Mouse (Mus musculus) embryonic facial prominence, embryonic 11.5 days (tissue): Measurements from ENCODE around the gene Mapk1. TPM values are rescaled to one million over a fixed set of nuclear protein-coding genes. Genes with fewer than 3 reads are reported as not detected.
A peak's percentile ranks its signal among the peaks of the same experiment; 100 is the strongest.

ENCODE experiments used
- ATAC-seq: fragments of 200-750 bp; cut with Nextera tagmentation; replicated peaks from 2 replicates; pipeline ENCODE4 v1.8.0; 2017; ENCODE audit warnings: low read depth; ENCODE audit not compliant: insufficient number of reproducible peaks, low FRiP score, low TSS enrichment
- DNase-seq: peaks from one replicate; pipeline ENCODE4 v3.0.0-alpha.2; 2015; ENCODE audit warnings: low spot score
- H3K27ac ChIP-seq: fragments of 300-500 bp; sonication (generic); replicated peaks from 2 replicates; pipeline ENCODE4 v1.5.1; 2014; ENCODE audit warnings: mild to moderate bottlenecking, low read depth, low read length, control low read depth
- H3K27me3 ChIP-seq: fragments of 300-500 bp; sonication (generic); 2 replicates; pipeline ENCODE4 v1.6.1; 2014; ENCODE audit warnings: mild to moderate bottlenecking, low read length, moderate library complexity, mixed read lengths; ENCODE audit not compliant: control insufficient read depth, insufficient read depth
- H3K36me3 ChIP-seq: fragments of 300-500 bp; sonication (generic); replicated peaks from 2 replicates; pipeline ENCODE4 v1.6.1; 2014; ENCODE audit warnings: low read depth, mild to moderate bottlenecking, low read length, moderate library complexity, mixed read lengths; ENCODE audit not compliant: control insufficient read depth, insufficient read depth
- H3K4me1 ChIP-seq: fragments of 300-500 bp; sonication (generic); 2 replicates; pipeline ENCODE4 v1.6.1; 2014; ENCODE audit warnings: low read length, mixed read lengths; ENCODE audit not compliant: control insufficient read depth, insufficient read depth
- H3K4me2 ChIP-seq: fragments of 300-500 bp; sonication (generic); 2 replicates; pipeline ENCODE4 v1.6.1; 2014; ENCODE audit warnings: low read depth, mild to moderate bottlenecking, control low read depth, low read length, moderate library complexity
- H3K4me3 ChIP-seq: fragments of 300-500 bp; sonication (generic); 2 replicates; pipeline ENCODE4 v1.5.1; 2014; ENCODE audit warnings: low read depth, low read length, control low read depth
- H3K9ac ChIP-seq: fragments of 300-500 bp; sonication (generic); replicated peaks from 2 replicates; pipeline ENCODE4 v1.6.1; 2014; ENCODE audit warnings: mild to moderate bottlenecking, control low read depth, low read length
- H3K9me3 ChIP-seq: fragments of 300-500 bp; sonication (generic); replicated peaks from 2 replicates; pipeline ENCODE4 v1.6.1; 2016; ENCODE audit warnings: mild to moderate bottlenecking, low read length, inconsistent platforms, mixed read lengths; ENCODE audit not compliant: control insufficient read depth
- WGBS: fragments of 180-500 bp; shearing (Covaris S2); extraction: QIAGEN DNeasy Blood & Tissue Kit; methylation state at CpG from one replicate; pipeline ENCODE4 v1.1.7; 2014; 5-methylcytosine and 5-hydroxymethylcytosine counted together
- polyA plus RNA-seq: library from polyadenylated mRNA; unstranded; fragments of >200 nt; fragmentation: Nextera tagmentation; extraction: Ambion mirVana; gene quantifications from 2 replicates; pipeline ENCODE4 v1.2.1, GENCODE M21; 2014

The Mapk1 gene
- polyA plus RNA-seq, 1 experiment from 2014 or later: 182 TPM

- no peaks in the 10 kb centered on the region; the same call in 1 of the 2 replicates for H3K36me3 ChIP-seq
- H3K4me1 ChIP-seq: no peaks in the 10 kb centered on the region
- no peaks in the 10 kb centered on the region for H3K9me3 ChIP-seq
- no peak overlapping the region for H3K27ac ChIP-seq
- no peak overlapping the region for H3K4me3 ChIP-seq
- H3K27me3 ChIP-seq: no peaks in the 10 kb centered on the region
- H3K4me2 ChIP-seq: no peak overlapping the region
- DNase-seq (no peak), ATAC-seq (no peak)
- no peak overlapping the region for H3K9ac ChIP-seq
- 94% methylated on average over 3 of the region's 3 CpGs for WGBS
Observed at GRCm38 (mm10) chr16:17024469-17025148, 41.4 kb downstream of the Mapk1 start.

- H3K9me3 ChIP-seq: no peaks in the 10 kb centered on the region
- H3K9ac ChIP-seq: no peak overlapping the region
- no peaks in the 10 kb centered on the region for H3K36me3 ChIP-seq
- DNase-seq (peak; percentile 40), ATAC-seq (no peak)
- H3K27me3 ChIP-seq: no peaks in the 10 kb centered on the region
- no peak overlapping the region for H3K4me3 ChIP-seq
- no peak overlapping the region for H3K4me2 ChIP-seq
- no peak overlapping the region for H3K27ac ChIP-seq
- 82% methylated on average over 4 of the region's 4 CpGs for WGBS
- H3K4me1 ChIP-seq: no peaks in the 10 kb centered on the region
Observed at GRCm38 (mm10) chr16:17029971-17030695, 47.0 kb downstream of the Mapk1 start.

DNA sequence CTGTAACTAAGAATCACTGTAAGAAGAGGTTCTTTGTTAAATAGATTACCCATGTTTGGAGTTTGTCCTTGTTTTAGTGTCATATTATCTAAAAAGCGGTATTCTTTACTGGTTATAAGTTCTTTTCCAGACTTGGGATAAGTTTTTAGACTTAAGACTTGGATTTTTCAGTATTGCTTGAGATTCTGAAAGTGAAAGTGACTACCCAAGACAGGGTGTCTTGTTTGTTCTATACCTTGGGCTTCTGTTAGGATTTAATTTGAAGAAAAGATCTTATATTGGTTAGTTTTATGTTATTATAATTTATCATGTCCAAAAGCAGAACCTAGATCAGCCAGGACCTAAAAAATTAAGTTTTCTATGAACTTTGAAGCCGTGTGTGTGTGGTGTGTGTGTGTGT is 50.6 kb downstream of the Mapk1 start:
- Histone ChIP-seq H3K36me3 (peaks cover 10% of the 10 kb centered on the region), H3K9ac (no peak overlapping the region), H3K4me2 (no peak overlapping the region), H3K27ac (no peak overlapping the region), H3K4me3 (no peak overlapping the region), H3K4me1 (no peaks in the 10 kb centered on the region), H3K27me3 (no peaks in the 10 kb centered on the region), H3K9me3 (no peaks in the 10 kb centered on the region)
- WGBS: 95% methylated on average over 2 of the region's 2 CpGs
- ATAC-seq (no peak), DNase-seq (no peak)

DNA sequence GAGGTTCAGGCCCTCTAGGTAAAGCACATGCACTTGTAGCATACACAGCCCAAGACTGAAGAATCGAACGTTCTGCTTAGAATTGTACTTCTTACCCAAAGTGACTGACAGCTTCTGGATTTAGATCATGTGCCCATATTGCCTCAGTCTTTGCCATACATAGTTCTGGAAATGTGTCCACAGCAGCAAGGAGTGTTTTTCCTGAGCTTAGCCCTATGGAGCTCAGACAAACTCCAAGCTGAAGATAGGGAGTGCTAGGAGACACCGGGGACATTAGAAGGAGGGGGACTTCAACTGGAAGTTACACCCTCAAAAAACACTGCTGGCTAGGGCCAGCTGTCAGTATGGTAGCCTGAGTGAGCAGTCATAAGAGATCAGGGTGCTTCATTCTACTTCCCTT is 57.5 kb downstream of the Mapk1 start:
- H3K27ac ChIP-seq: no peak overlapping the region
- no peak overlapping the region for H3K4me2 ChIP-seq
- H3K9ac ChIP-seq: no peak overlapping the region
- no peaks in the 10 kb centered on the region for H3K9me3 ChIP-seq
- 90% methylated on average over 3 of the region's 3 CpGs for WGBS
- DNase-seq: no peak
- no peaks in the 10 kb centered on the region for H3K27me3 ChIP-seq
- no peaks in the 10 kb centered on the region for H3K4me1 ChIP-seq
- no peak overlapping the region for H3K4me3 ChIP-seq
- ATAC-seq: no peak
- H3K36me3 ChIP-seq: peaks cover 12% of the 10 kb centered on the region

- H3K4me3 ChIP-seq: no peak overlapping the region
- no peak overlapping the region for H3K4me2 ChIP-seq
- H3K9ac ChIP-seq: no peak overlapping the region
- 100% methylated on average over 1 of the region's 1 CpGs for WGBS
- no peaks in the 10 kb centered on the region for H3K27me3 ChIP-seq
- DNase-seq (no peak), ATAC-seq (no peak)
- H3K9me3 ChIP-seq: no peaks in the 10 kb centered on the region
- H3K27ac ChIP-seq: no peak overlapping the region
- H3K36me3 ChIP-seq: peaks cover 7% of the 10 kb centered on the region
- H3K4me1 ChIP-seq: no peaks in the 10 kb centered on the region
Observed at GRCm38 (mm10) chr16:17041417-17041816, 58.2 kb downstream of the Mapk1 start.

GRCm38 (mm10) chr16:17044320-17044719 is 61.1 kb downstream of the Mapk1 start:
- 93% methylated on average over 3 of the region's 3 CpGs for WGBS
- H3K27ac ChIP-seq: no peak overlapping the region
- H3K4me3 ChIP-seq: no peak overlapping the region
- H3K9ac ChIP-seq: no peak overlapping the region
- H3K4me1 ChIP-seq: no peaks in the 10 kb centered on the region
- ATAC-seq (no peak), DNase-seq (no peak)
- no peak overlapping the region for H3K4me2 ChIP-seq
- H3K9me3 ChIP-seq: no peaks in the 10 kb centered on the region
- H3K36me3 ChIP-seq: peaks cover 7% of the 10 kb centered on the region
- H3K27me3 ChIP-seq: no peaks in the 10 kb centered on the region

- 83% methylated on average over 3 of the region's 3 CpGs for WGBS
- Histone ChIP-seq H3K4me3 (no peak overlapping the region), H3K9ac (no peak overlapping the region), H3K9me3 (no peaks in the 10 kb centered on the region), H3K27me3 (no peaks in the 10 kb centered on the region), H3K4me1 (no peaks in the 10 kb centered on the region), H3K4me2 (no peak overlapping the region), H3K36me3 (peaks cover 2% of the 10 kb centered on the region), H3K27ac (no peak overlapping the region)
- ATAC-seq: no peak
- no peak for DNase-seq
Observed at GRCm38 (mm10) chr16:17045287-17045686, 62.1 kb downstream of the Mapk1 start.

GRCm38 (mm10) chr16:17049886-17050285 is 66.7 kb downstream of the Mapk1 start:
- Histone ChIP-seq H3K9me3 (no peaks in the 10 kb centered on the region), H3K9ac (no peak overlapping the region), H3K27ac (no peak overlapping the region), H3K27me3 (no peaks in the 10 kb centered on the region), H3K4me1 (no peaks in the 10 kb centered on the region), H3K36me3 (peaks cover 2% of the 10 kb centered on the region), H3K4me2 (no peak overlapping the region), H3K4me3 (no peak overlapping the region)
- ATAC-seq (no peak), DNase-seq (no peak)
- WGBS: 87% methylated on average over 1 of the region's 1 CpGs
